Mouse (Mus musculus) hindbrain, embryonic 16.5 days (tissue): ENCODE results near the gene Dnah11. TPM values are rescaled to one million over a fixed set of nuclear protein-coding genes. Genes with fewer than 3 reads are reported as not detected.

Experiments used
- ATAC-seq: fragments of 200-750 bp; cut with Nextera tagmentation; 2 replicates; pipeline ENCODE4 v1.8.0; 2017; ENCODE audit warnings: moderate TSS enrichment, moderate library complexity
- H3K27ac ChIP-seq: fragments of 300-500 bp; sonication (generic); 2 replicates; pipeline ENCODE4 v1.5.1; 2014; ENCODE audit warnings: low read depth, mild to moderate bottlenecking, control low read depth, low read length, moderate library complexity
- H3K27me3 ChIP-seq: fragments of 300-500 bp; sonication (generic); replicated peaks from 2 replicates; pipeline ENCODE4 v1.6.1; 2014; ENCODE audit warnings: low read length; ENCODE audit not compliant: control insufficient read depth, insufficient read depth
- H3K36me3 ChIP-seq: fragments of 300-500 bp; sonication (generic); 2 replicates; pipeline ENCODE4 v1.6.1; 2014; ENCODE audit warnings: mild to moderate bottlenecking, low read length, moderate library complexity, mixed read lengths; ENCODE audit not compliant: control insufficient read depth, insufficient read depth
- H3K4me1 ChIP-seq: fragments of 300-500 bp; sonication (generic); 2 replicates; pipeline ENCODE4 v1.6.1; 2014; ENCODE audit warnings: low read depth, low read length; ENCODE audit not compliant: control insufficient read depth, insufficient read depth
- H3K4me2 ChIP-seq: fragments of 300-500 bp; sonication (generic); 2 replicates; pipeline ENCODE4 v1.6.1; 2014; ENCODE audit warnings: mild to moderate bottlenecking, low read length, control low read depth, moderate library complexity
- H3K4me3 ChIP-seq: fragments of 300-500 bp; sonication (generic); 2 replicates; pipeline ENCODE4 v1.5.1; 2014; ENCODE audit warnings: mild to moderate bottlenecking, low read length, control low read depth, moderate library complexity
- H3K9ac ChIP-seq: fragments of 300-500 bp; sonication (generic); 2 replicates; pipeline ENCODE4 v1.6.1; 2014; ENCODE audit warnings: low read depth, mild to moderate bottlenecking, control low read depth, low read length, moderate library complexity
- H3K9me3 ChIP-seq: fragments of 300-500 bp; sonication (generic); 2 replicates; pipeline ENCODE4 v1.6.1; 2014; ENCODE audit warnings: mild to moderate bottlenecking, low read length, moderate library complexity; ENCODE audit not compliant: control insufficient read depth
- WGBS: fragments of 180-500 bp; shearing (Covaris S2); extraction: QIAGEN DNeasy Blood & Tissue Kit; methylation state at CpG from one replicate; pipeline ENCODE4 v1.1.7; 2014; 5-methylcytosine and 5-hydroxymethylcytosine counted together
- polyA plus RNA-seq: library from polyadenylated mRNA; unstranded; fragments of >200 nt; fragmentation: Nextera tagmentation; extraction: Ambion mirVana; gene quantifications from 2 replicates; pipeline ENCODE4 v1.2.1, GENCODE M21; 2015

The Dnah11 gene
- polyA plus RNA-seq, 1 experiment from 2014 or later: 0.26 TPM

GRCm38 (mm10) chr12:118072181-118072872, 126.5 kb downstream of the Dnah11 start:
- no peak overlapping the region for H3K4me3 ChIP-seq
- 63% methylated on average over 3 of the region's 3 CpGs for WGBS
- H3K4me2 ChIP-seq: no peak overlapping the region
- H3K27ac ChIP-seq: no peak overlapping the region
- no peak overlapping the region for H3K9ac ChIP-seq
- H3K4me1 ChIP-seq: no peaks in the 10 kb centered on the region
- H3K9me3 ChIP-seq: no peaks in the 10 kb centered on the region
- ATAC-seq: no peak
- H3K27me3 ChIP-seq: no peaks in the 10 kb centered on the region
- H3K36me3 ChIP-seq: no peaks in the 10 kb centered on the region

GRCm38 (mm10) chr12:118071667-118072066, 127.2 kb downstream of the Dnah11 start:
- Histone ChIP-seq H3K27me3 (no peaks in the 10 kb centered on the region), H3K4me2 (no peak overlapping the region), H3K9ac (no peak overlapping the region), H3K4me3 (no peak overlapping the region), H3K27ac (no peak overlapping the region), H3K36me3 (no peaks in the 10 kb centered on the region), H3K9me3 (no peaks in the 10 kb centered on the region), H3K4me1 (no peaks in the 10 kb centered on the region)
- 74% methylated on average over 1 of the region's 1 CpGs for WGBS
- no peak for ATAC-seq

GRCm38 (mm10) chr12:118068785-118069184, 130.1 kb downstream of the Dnah11 start:
- WGBS: 77% methylated on average over 4 of the region's 4 CpGs

GRCm38 (mm10) chr12:118062343-118062742, 136.5 kb downstream of the Dnah11 start:
- 96% methylated on average over 6 of the region's 6 CpGs for WGBS
- H3K27ac ChIP-seq: no peak overlapping the region
- ATAC-seq: no peak
- no peak overlapping the region for H3K9ac ChIP-seq
- H3K27me3 ChIP-seq: no peaks in the 10 kb centered on the region
- no peaks in the 10 kb centered on the region for H3K4me1 ChIP-seq
- H3K36me3 ChIP-seq: no peaks in the 10 kb centered on the region
- no peak overlapping the region for H3K4me3 ChIP-seq
- no peak overlapping the region for H3K4me2 ChIP-seq
- no peaks in the 10 kb centered on the region for H3K9me3 ChIP-seq

More at GRCm38 (mm10) chr12:118068785-118069184, 130.1 kb downstream of the Dnah11 start:
- Histone ChIP-seq H3K9me3 (no peaks in the 10 kb centered on the region), H3K27me3 (no peaks in the 10 kb centered on the region), H3K27ac (no peak overlapping the region), H3K9ac (no peak overlapping the region), H3K4me1 (no peaks in the 10 kb centered on the region), H3K4me3 (no peak overlapping the region), H3K4me2 (no peak overlapping the region), H3K36me3 (no peaks in the 10 kb centered on the region)
- ATAC-seq: no peak

- Histone ChIP-seq H3K27me3 (no peaks in the 10 kb centered on the region), H3K4me3 (no peak overlapping the region), H3K36me3 (no peaks in the 10 kb centered on the region), H3K9me3 (no peaks in the 10 kb centered on the region), H3K4me1 (no peaks in the 10 kb centered on the region), H3K4me2 (peak overlapping the region; percentile 12; the same call in 1 of the 2 replicates), H3K27ac (no peak overlapping the region), H3K9ac (no peak overlapping the region)
- peak; percentile 70 for ATAC-seq
- WGBS: 64% methylated on average over 10 of the region's 10 CpGs
These were observed 142.0 kb downstream of the Dnah11 start for GRCm38 (mm10) chr12:118056876-118057275.

GRCm38 (mm10) chr12:118045381-118045780, 153.5 kb downstream of the Dnah11 start:
- H3K4me3 ChIP-seq: no peak overlapping the region
- no peak for ATAC-seq
- 86% methylated on average over 4 of the region's 4 CpGs for WGBS

GRCm38 (mm10) chr12:118043130-118043647, 155.7 kb downstream of the Dnah11 start:
- no peak for ATAC-seq
- Histone ChIP-seq H3K4me1 (no peaks in the 10 kb centered on the region), H3K9ac (no peak overlapping the region), H3K4me2 (no peak overlapping the region), H3K36me3 (no peaks in the 10 kb centered on the region), H3K27me3 (no peaks in the 10 kb centered on the region), H3K4me3 (no peak overlapping the region), H3K9me3 (no peaks in the 10 kb centered on the region), H3K27ac (no peak overlapping the region)
- 96% methylated on average over 1 of the region's 1 CpGs for WGBS

More at GRCm38 (mm10) chr12:118045381-118045780, 153.5 kb downstream of the Dnah11 start:
- no peak overlapping the region for H3K9ac ChIP-seq
- H3K36me3 ChIP-seq: no peaks in the 10 kb centered on the region
- no peak overlapping the region for H3K27ac ChIP-seq
- H3K4me1 ChIP-seq: no peaks in the 10 kb centered on the region
- H3K9me3 ChIP-seq: no peaks in the 10 kb centered on the region
- H3K27me3 ChIP-seq: no peaks in the 10 kb centered on the region
- H3K4me2 ChIP-seq: no peak overlapping the region

- H3K4me2 ChIP-seq: no peak overlapping the region
- WGBS: 88% methylated on average over 2 of the region's 2 CpGs
- ATAC-seq: no peak
These were observed 156.6 kb downstream of the Dnah11 start for GRCm38 (mm10) chr12:118042196-118042595.

GRCm38 (mm10) chr12:118034990-118035389, 163.9 kb downstream of the Dnah11 start:
- WGBS: 71% methylated on average over 1 of the region's 1 CpGs
- no peak overlapping the region for H3K27ac ChIP-seq
- no peak overlapping the region for H3K9ac ChIP-seq
- ATAC-seq: no peak
- H3K4me3 ChIP-seq: no peak overlapping the region
- no peaks in the 10 kb centered on the region for H3K9me3 ChIP-seq
- H3K4me1 ChIP-seq: no peaks in the 10 kb centered on the region
- no peaks in the 10 kb centered on the region for H3K27me3 ChIP-seq
- H3K4me2 ChIP-seq: no peak overlapping the region
- H3K36me3 ChIP-seq: no peaks in the 10 kb centered on the region

More at GRCm38 (mm10) chr12:118042196-118042595, 156.6 kb downstream of the Dnah11 start:
- Histone ChIP-seq H3K27ac (no peak overlapping the region), H3K9me3 (no peaks in the 10 kb centered on the region), H3K4me1 (no peaks in the 10 kb centered on the region), H3K9ac (no peak overlapping the region), H3K4me3 (no peak overlapping the region), H3K36me3 (no peaks in the 10 kb centered on the region), H3K27me3 (no peaks in the 10 kb centered on the region)
